Mouse (Mus musculus) liver, embryonic 14.5 days (tissue): ENCODE data around the gene Arl6ip6. TPM values are rescaled to one million over a fixed set of nuclear protein-coding genes. Genes with fewer than 3 reads are reported as not detected.

Source experiments
- ATAC-seq: fragments of 200-750 bp; cut with Nextera tagmentation; 2 replicates; pipeline ENCODE4 v1.8.0; 2017; ENCODE audit warnings: moderate number of reproducible peaks, mild to moderate bottlenecking, moderate library complexity; ENCODE audit not compliant: insufficient read depth
- DNase-seq, 3 experiments: peaks; one replicate each; pipeline ENCODE4 v3.0.0-alpha.2; 2012 to 2013; ENCODE audit warnings: low read depth in 3 of 3, low spot score in 3 of 3
- H3K27ac ChIP-seq: fragments of 300-500 bp; sonication (generic); 2 replicates; pipeline ENCODE4 v1.5.1; 2014; ENCODE audit warnings: moderate library complexity, mild to moderate bottlenecking, control low read depth, inconsistent platforms
- H3K27me3 ChIP-seq: fragments of 300-500 bp; sonication (generic); 2 replicates; pipeline ENCODE4 v1.6.1; 2014; ENCODE audit warnings: mild to moderate bottlenecking, low read length, moderate library complexity; ENCODE audit not compliant: control insufficient read depth, insufficient read depth
- H3K36me3 ChIP-seq: fragments of 300-500 bp; sonication (generic); replicated peaks from 2 replicates; pipeline ENCODE4 v1.6.1; 2014; ENCODE audit warnings: low read depth; ENCODE audit not compliant: control insufficient read depth, insufficient read depth
- H3K4me1 ChIP-seq, 2 experiments: fragments of 200-500 bp in 1 of 2; fragments of 300-500 bp in 1 of 2; sonication (generic) in 1 of 2; replicated peaks; 2 replicates each; pipeline ENCODE4 v1.6.1; 2012 to 2014; ENCODE audit warnings: antibody characterized with exemption in 1 of 2, inconsistent platforms in 1 of 2, low read length in 1 of 2; ENCODE audit not compliant: control insufficient read depth in 2 of 2, insufficient read depth in 2 of 2
- H3K4me2 ChIP-seq: fragments of 300-500 bp; sonication (generic); 2 replicates; pipeline ENCODE4 v1.6.1; 2014; ENCODE audit warnings: low read depth, mild to moderate bottlenecking, control low read depth, moderate library complexity
- H3K4me3 ChIP-seq, 2 experiments: fragments of 200-500 bp in 1 of 2; fragments of 300-500 bp in 1 of 2; sonication (generic) in 1 of 2; 2 replicates each; pipeline ENCODE4 v1.5.1; 2012 to 2014; ENCODE audit warnings: low read depth in 2 of 2, low read length in 2 of 2, mild to moderate bottlenecking in 2 of 2, control low read depth in 1 of 2, inconsistent platforms in 1 of 2, moderate library complexity in 1 of 2; ENCODE audit not compliant: insufficient read depth in 1 of 2
- H3K9ac ChIP-seq: fragments of 300-500 bp; sonication (generic); replicated peaks from 2 replicates; pipeline ENCODE4 v1.6.1; 2014; ENCODE audit warnings: mild to moderate bottlenecking, control low read depth, moderate library complexity
- H3K9me3 ChIP-seq: fragments of 300-500 bp; sonication (generic); 2 replicates; pipeline ENCODE4 v1.6.1; 2016; ENCODE audit warnings: low read length, mixed read lengths; ENCODE audit not compliant: control insufficient read depth
- CTCF ChIP-seq: IDR thresholded peaks from 2 replicates; pipeline ENCODE4 v1.5.1; 2016; ENCODE audit warnings: antibody characterized with exemption, low read depth, control low read depth
- EP300 ChIP-seq: IDR thresholded peaks from 2 replicates; pipeline ENCODE4 v1.6.1; 2016; ENCODE audit warnings: antibody characterized with exemption, low read depth
- WGBS: fragments of 180-500 bp; shearing (Covaris S2); extraction: QIAGEN DNeasy Blood & Tissue Kit; methylation state at CpG from one replicate; pipeline ENCODE4 v1.1.7; 2014; ENCODE audit not compliant: insufficient replicate concordance; 5-methylcytosine and 5-hydroxymethylcytosine counted together
- polyA plus RNA-seq, 2 experiments: library from polyadenylated mRNA; depleted of rRNA in 1 of 2; stranded (reverse) in 1 of 2; unstranded in 1 of 2; fragments of >200 nt; fragmentation: Nextera tagmentation in 1 of 2; extraction: Ambion mirVana in 1 of 2; gene quantifications; 2 replicates each; pipeline versions ENCODE4 v1.2.1 to v1.2.3; 2012 to 2014

Arl6ip6 gene
- polyA plus RNA-seq, 2 experiments: 19.4 to 27.5 TPM

GRCm38 (mm10) chr2:53200164-53200885 is 8.8 kb downstream of the Arl6ip6 start:
- Histone ChIP-seq H3K4me3 (no peak overlapping the region), H3K4me1 (no peaks in the 10 kb centered on the region), H3K36me3 (peaks cover 30% of the 10 kb centered on the region), H3K9me3 (no peaks in the 10 kb centered on the region), H3K27ac (no peak overlapping the region), H3K9ac (no peak overlapping the region), H3K27me3 (no peaks in the 10 kb centered on the region), H3K4me2 (no peak overlapping the region)
- ATAC-seq: no peak
- 72% methylated on average over 4 of the region's 4 CpGs for WGBS
- TF ChIP-seq CTCF: no peak
- TF ChIP-seq EP300: no peak
- no peak for DNase-seq

GRCm38 (mm10) chr2:53204373-53205274 is 13.1 kb downstream of the Arl6ip6 start:
- H3K9me3 ChIP-seq: no peaks in the 10 kb centered on the region
- no peaks in the 10 kb centered on the region for H3K27me3 ChIP-seq
- no peak overlapping the region for H3K27ac ChIP-seq
- no peak for DNase-seq
- no peak overlapping the region for H3K4me2 ChIP-seq
- no peak overlapping the region for H3K9ac ChIP-seq
- H3K4me1 ChIP-seq: no peaks in the 10 kb centered on the region
- peaks cover 22% of the 10 kb centered on the region for H3K36me3 ChIP-seq
- 64% methylated on average over 5 of the region's 5 CpGs for WGBS
- no peak for ATAC-seq
- no peak overlapping the region for H3K4me3 ChIP-seq
- TF ChIP-seq CTCF (peak; percentile 28; the same call in 1 of the 2 replicates), EP300 (no peak)

GRCm38 (mm10) chr2:53206749-53207148 is 15.2 kb downstream of the Arl6ip6 start:
- no peak overlapping the region for H3K4me2 ChIP-seq
- peaks cover 17% of the 10 kb centered on the region for H3K36me3 ChIP-seq
- ATAC-seq: no peak
- H3K9me3 ChIP-seq: no peaks in the 10 kb centered on the region
- H3K4me1 ChIP-seq: no peaks in the 10 kb centered on the region
- no peak for DNase-seq
- H3K27ac ChIP-seq: no peak overlapping the region
- no peaks in the 10 kb centered on the region for H3K27me3 ChIP-seq
- H3K4me3 ChIP-seq: no peak overlapping the region
- no peak overlapping the region for H3K9ac ChIP-seq
- TF ChIP-seq CTCF (no peak), EP300 (no peak)

GRCm38 (mm10) chr2:53213493-53213892 is 22.0 kb downstream of the Arl6ip6 start:
- DNase-seq (no peak), ATAC-seq (no peak)
- Histone ChIP-seq H3K36me3 (peaks cover 21% of the 10 kb centered on the region), H3K4me2 (no peak overlapping the region), H3K9me3 (no peaks in the 10 kb centered on the region), H3K27me3 (no peaks in the 10 kb centered on the region), H3K9ac (no peak overlapping the region), H3K4me1 (no peaks in the 10 kb centered on the region), H3K4me3 (no peak overlapping the region), H3K27ac (no peak overlapping the region)
- TF ChIP-seq CTCF (no peak), EP300 (no peak)
- 91% methylated on average over 1 of the region's 1 CpGs for WGBS

GRCm38 (mm10) chr2:53222242-53222641 is 30.7 kb downstream of the Arl6ip6 start:
- Histone ChIP-seq H3K27ac (no peak overlapping the region), H3K36me3 (peaks cover 11% of the 10 kb centered on the region), H3K9ac (no peak overlapping the region), H3K9me3 (no peaks in the 10 kb centered on the region), H3K4me3 (no peak overlapping the region), H3K27me3 (no peaks in the 10 kb centered on the region), H3K4me1 (no peaks in the 10 kb centered on the region), H3K4me2 (no peak overlapping the region)
- ATAC-seq: no peak
- DNase-seq: no peak
- WGBS: 86% methylated on average over 5 of the region's 5 CpGs
- no peak for TF ChIP-seq CTCF
- TF ChIP-seq EP300: no peak
